Mouse (Mus musculus) adrenal gland, postnatal 14 days (tissue): ENCODE data around the gene Neu3. TPM values are rescaled to one million over a fixed set of nuclear protein-coding genes. Genes with fewer than 3 reads are reported as not detected.
"Not testable (repeated sequence)": the region's sequence is repeated elsewhere in the genome, so short reads cannot be mapped to it uniquely, and the experiment has no call there.

Source experiments
- DNase-seq: peaks from one replicate; pipeline ENCODE4 v3.0.0; 2021; ENCODE audit warnings: mixed read lengths
- total RNA-seq: library from RNA; stranded (reverse); gene quantifications from 2 replicates; pipeline ENCODE4 v1.2.3, GENCODE M21; 2021

Neu3 gene
- total RNA-seq, 1 experiment from 2014 or later: 2.6 TPM

- DNase-seq: no peak
Observed at GRCm38 (mm10) chr7:99834314-99834853, 6.2 kb upstream of the Neu3 start.

DNA sequence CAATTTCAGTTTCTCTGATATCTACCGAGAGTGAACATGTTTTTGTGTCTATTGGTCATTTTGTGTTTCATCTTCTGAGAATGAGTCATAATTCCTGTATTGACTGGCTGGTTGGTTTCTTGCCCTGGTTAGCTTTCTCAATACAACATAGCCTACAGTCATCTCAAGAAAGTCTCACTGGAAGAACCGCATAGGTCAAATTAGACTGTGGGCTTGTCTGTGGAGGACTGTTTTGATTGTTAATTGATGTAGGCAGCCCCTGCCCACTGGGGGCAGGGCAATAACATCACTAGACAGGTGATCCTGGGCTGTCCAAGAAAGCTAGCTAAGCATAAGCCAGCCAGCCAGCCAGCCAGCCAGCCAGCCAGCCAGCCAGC is 5.6 kb upstream of the Neu3 start:
- DNase-seq: no peak

DNA sequence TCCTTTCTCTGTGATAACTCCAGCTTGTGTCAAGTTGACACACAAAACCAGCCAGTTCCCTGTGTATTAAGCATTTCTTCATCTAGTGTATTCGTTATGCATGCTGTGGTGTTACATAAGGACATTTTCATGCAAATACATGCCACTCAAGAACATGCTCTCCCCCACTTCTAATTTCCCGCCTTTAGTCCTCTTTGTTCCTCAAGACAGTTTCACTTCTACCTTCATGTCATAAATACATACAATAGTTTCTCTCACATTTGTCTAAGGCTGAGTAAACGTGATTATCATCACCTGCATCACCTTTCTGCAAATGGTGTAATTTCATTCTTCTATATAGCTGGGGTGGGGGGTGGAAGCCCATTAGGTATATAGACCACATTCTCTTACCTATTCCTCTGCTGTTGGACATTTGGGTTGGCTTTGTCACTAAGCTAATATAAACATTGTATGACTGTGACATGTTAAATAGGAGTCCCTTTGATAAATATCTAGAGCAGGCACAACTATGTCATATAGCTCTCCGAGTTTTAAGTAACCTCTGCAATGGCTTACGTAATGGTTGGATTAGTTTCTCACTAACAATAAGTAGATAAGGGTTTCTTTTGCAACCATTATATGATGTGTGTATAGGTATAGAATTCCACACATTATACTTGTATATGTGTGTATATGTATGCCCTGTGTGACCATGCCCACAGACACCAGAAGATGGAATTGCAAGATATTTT is 5.1 kb upstream of the Neu3 start:
- DNase-seq: no peak

DNA sequence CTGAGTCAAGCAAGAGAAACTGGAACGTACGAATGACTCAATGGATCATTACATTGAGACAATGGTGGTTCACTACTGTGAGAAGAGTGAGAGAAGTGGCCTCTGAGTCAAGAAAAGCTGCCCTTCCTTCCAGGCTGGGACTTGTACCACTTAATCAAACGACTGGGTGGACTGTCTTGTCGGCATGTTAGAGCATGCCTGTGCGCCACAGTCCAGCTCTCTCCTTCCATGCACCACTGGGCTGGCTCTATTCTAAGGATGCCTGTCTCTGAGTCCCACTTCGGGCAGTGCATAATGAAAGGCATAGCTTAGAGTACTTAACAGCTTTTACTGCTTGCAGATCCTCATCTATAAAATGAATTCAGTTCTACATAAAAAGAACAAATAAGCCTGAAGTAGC is 2.1 kb downstream of the Neu3 start:
- no peak for DNase-seq

DNA sequence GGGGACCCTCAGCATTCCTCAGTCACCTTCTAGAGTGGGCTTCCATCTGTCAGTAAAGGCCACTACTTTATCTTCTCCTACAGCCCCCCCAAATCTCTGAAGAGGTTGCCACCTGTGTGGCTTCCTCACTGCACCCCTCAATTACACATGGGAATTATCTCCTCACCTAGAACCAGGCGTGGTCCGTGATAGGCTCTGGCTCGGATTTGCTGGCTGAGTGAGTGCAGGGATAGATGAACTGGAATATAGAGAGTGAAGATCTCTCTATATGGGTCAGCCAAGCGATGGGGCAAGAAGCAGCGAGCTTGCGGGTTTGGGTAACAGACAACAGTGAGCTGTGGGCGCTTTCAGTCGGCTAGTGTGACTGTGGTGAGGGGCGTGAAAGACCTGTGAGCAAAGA is 2.7 kb downstream of the Neu3 start:
- DNase-seq: no peak

GRCm38 (mm10) chr7:99824649-99825483 is 3.4 kb downstream of the Neu3 start:
- DNase-seq: no peak

- no peak for DNase-seq
Observed at GRCm38 (mm10) chr7:99823045-99823663, 5.1 kb downstream of the Neu3 start.

- DNase-seq: no peak
Observed at GRCm38 (mm10) chr7:99822426-99822825, 5.8 kb downstream of the Neu3 start.

DNA sequence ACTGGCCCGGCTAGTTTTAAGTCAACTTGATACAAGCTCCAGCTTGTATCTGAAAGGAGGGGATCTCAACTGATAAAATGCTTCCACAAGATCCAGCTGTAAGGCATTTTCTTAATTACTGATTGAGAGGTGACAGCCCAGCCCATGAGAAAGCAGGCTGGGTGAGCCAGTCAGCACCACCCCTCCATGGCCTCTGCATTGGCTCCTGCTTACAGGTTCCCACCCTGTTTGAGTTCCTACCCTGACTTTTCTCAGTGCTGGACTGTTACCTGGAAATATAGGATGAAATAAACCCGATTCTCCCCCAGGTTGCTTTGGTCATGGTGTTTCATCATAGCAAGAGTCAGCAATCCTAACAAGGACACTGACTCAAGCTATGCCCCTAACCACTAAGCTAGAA is 6.3 kb downstream of the Neu3 start:
- DNase-seq: no peak

GRCm38 (mm10) chr7:99818181-99818725 is 10.0 kb downstream of the Neu3 start:
- DNase-seq: not testable (repeated sequence)

GRCm38 (mm10) chr7:99813394-99813793 is 14.8 kb downstream of the Neu3 start:
- peak; percentile 52 for DNase-seq

GRCm38 (mm10) chr7:99811661-99812060 is 16.6 kb downstream of the Neu3 start:
- no peak for DNase-seq

DNA sequence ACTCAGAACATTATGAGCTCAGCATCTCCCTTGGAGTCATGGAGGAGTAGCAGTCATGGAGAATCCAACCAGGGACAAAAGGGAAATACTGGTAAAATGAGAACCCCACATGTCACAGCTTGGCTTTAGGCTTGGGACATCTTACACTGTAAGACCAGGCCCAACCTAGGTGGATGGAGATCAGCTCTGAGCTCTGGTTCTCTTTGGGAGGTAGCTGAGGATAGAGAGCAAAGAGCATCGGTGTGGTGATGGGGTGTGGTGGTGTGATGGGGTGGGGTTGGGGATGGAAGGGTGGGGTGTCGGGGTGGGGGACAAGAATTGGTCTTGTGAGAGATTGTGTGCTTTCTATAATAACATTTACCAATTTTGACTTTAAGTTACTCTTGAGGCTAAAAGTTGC is 17.4 kb downstream of the Neu3 start:
- DNase-seq: no peak

DNA sequence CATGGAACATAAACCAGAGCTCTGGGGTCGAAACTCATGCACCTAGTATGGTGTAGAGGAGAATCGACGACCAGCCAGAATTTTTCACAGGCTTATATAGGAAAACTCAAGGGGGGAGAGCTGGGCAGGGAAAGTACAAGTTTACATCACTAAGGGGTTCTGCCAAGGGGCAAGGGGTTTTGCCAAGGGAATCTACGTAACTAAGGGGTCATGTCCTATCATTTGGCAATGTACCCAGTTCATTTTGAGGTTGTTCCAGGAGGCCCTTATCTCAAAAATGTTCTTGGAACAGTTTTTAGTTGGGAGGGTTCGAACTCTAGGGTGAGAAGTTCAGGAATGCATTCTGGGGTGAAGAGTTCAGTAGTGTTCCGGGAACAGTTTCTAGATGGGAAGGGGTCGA is 21.2 kb downstream of the Neu3 start:
- not testable (repeated sequence) for DNase-seq

GRCm38 (mm10) chr7:99805340-99805739 is 22.9 kb downstream of the Neu3 start:
- DNase-seq: no peak

DNA sequence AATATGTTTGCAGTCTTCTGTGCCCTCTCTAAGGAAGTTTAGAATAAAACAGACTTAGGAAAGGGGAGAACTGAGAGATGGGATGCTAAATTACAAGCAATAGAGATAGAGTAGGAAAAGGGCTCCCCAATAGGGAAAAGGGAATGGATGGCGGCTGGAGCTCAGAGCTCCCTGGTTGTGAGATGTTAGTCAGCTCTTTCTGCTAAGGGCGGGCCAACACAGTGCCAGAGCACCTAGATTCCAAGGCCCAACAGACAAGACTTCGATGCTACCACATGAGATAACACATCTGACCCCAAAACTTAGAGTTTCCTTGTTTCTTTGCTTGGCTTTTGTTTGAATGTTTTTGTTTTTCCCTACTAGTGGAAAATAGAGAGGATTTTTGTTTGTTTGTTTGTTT is 24.2 kb downstream of the Neu3 start:
- not testable (repeated sequence) for DNase-seq

- DNase-seq: no peak
Observed at GRCm38 (mm10) chr7:99803535-99803934, 24.7 kb downstream of the Neu3 start.

DNA sequence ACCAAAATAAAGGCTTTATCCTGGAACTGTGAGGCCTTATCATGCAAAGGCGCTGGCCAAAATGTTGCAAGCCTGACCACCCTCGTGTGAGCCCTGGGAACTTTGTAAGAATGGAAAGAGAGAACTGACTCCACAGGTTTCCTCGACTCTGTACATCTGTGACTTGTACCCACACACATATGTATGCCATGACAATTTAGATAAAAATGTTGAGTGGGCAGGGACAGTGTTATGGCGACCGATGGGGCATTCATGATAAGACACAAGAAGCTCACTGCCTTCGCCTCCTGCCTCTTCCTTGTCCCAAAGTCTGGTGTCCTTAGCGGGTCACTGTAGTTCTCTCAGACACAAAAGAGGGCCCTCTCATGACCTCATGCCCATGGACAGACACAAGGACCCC is 29.1 kb downstream of the Neu3 start:
- DNase-seq: no peak

DNA sequence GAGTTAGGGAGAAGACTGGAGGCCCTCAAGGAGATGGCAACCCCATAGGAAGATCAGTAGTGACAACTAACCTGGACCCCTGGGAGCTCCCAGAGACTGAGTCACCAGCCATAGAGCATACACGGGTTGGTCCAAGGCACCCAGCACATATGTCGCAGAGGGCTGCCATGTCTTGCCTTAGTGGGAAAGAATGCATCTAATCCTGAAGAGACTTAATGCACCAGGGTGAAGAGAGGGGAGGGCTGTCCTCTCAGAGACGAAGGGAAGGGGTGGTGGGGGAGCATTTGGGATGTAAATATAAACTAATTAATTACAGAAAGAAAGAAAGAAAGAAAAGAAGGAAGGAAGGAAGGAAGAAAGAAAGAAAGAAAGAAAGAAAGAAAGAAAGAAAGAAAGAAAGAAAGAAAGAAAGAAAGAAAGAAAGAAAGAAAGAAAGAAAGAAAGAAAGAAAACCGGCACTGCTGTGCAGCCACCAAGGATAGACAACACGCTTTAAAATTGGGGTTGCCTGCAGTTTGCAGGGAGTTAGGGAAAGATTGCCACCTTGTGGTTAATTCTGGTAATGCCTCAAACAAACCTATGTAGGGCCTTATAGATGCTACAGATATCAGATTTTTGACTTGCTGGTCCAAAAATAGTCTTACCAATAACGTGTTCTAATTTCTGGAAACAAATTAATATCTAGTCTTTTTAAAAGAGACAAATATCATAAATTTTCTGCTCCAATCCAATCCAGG is 30.1 kb downstream of the Neu3 start:
- peak; percentile 74 for DNase-seq

GRCm38 (mm10) chr7:99797261-99797660 is 31.0 kb downstream of the Neu3 start:
- no peak for DNase-seq

DNA sequence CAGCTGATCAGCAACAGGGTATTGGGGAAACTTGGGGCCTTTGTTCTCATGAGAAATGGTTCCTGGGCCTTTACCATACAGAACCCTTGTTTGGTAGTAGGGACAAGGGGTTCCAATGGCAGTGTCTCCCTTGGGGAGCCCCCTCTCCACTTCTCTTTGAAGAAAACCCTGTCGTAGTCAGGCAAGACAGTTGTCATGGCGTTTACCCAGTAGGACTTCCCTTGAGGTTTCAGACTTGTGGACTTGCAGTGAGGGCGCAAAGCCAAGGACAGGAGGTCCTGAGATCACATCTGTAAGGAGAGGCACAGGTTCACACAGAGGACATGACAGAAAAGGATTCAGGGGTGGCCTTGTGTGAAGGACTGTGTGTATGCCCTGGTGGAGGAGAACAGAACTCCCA is 31.7 kb downstream of the Neu3 start:
- DNase-seq: no peak
